Mouse (Mus musculus): ENCODE results near the gene Gfpt2. TPM values are rescaled to one million over a fixed set of nuclear protein-coding genes. Genes with fewer than 3 reads are reported as not detected.

Gfpt2 gene
- polyA plus RNA-seq, 2 experiments: 24.8 to 27.4 TPM

GRCm38 (mm10) chr11:49824896-49825295, 30.9 kb downstream of the Gfpt2 start:
- no peaks in the 10 kb centered on the region for H3K9me3 ChIP-seq (ENCODE audit: control insufficient read depth, low read length)
- H3K27ac ChIP-seq (replicated peaks; ENCODE audit: low read depth, low read length): no peak overlapping the region
- DNase-seq (ENCODE audit: low spot score): no peak
- 50% methylated on average over 2 of the region's 2 CpGs for WGBS
- H3K4me3 ChIP-seq (replicated peaks; ENCODE audit: low read length): no peak overlapping the region
- no peak for TF ChIP-seq POLR2A (IDR thresholded peaks at IDR 0.05; ENCODE audit: borderline replicate concordance, extremely low read depth, insufficient read depth, insufficient read length)
- H3K9ac ChIP-seq (ENCODE audit: low read depth, low read length, severe bottlenecking): no peak overlapping the region
- no peaks in the 10 kb centered on the region for H3K27me3 ChIP-seq (ENCODE audit: control insufficient read depth, insufficient read depth, low read length)
- no peak for ATAC-seq (ENCODE audit: low FRiP score, low read depth)
- H3K36me3 ChIP-seq (ENCODE audit: control insufficient read depth, insufficient read depth, low read length): peaks cover 76% of the 10 kb centered on the region
- H3K4me1 ChIP-seq (ENCODE audit: control insufficient read depth, insufficient read depth, low read length): no peaks in the 10 kb centered on the region
- no peak overlapping the region for H3K4me2 ChIP-seq (replicated peaks; ENCODE audit: low read depth, low read length, severe bottlenecking)

GRCm38 (mm10) chr11:49827243-49827642, 33.3 kb downstream of the Gfpt2 start:
- 24% methylated on average over 6 of the region's 6 CpGs for WGBS
- H3K4me2 ChIP-seq (replicated peaks; ENCODE audit: low read depth, low read length, severe bottlenecking): no peak overlapping the region
- ATAC-seq (ENCODE audit: low FRiP score, low read depth) (no peak), DNase-seq (ENCODE audit: low spot score) (no peak)
- H3K9ac ChIP-seq (ENCODE audit: low read depth, low read length, severe bottlenecking): no peak overlapping the region
- no peak for TF ChIP-seq POLR2A (IDR thresholded peaks at IDR 0.05; ENCODE audit: borderline replicate concordance, extremely low read depth, insufficient read depth, insufficient read length)
- no peaks in the 10 kb centered on the region for H3K9me3 ChIP-seq (ENCODE audit: control insufficient read depth, low read length)
- H3K36me3 ChIP-seq (ENCODE audit: control insufficient read depth, insufficient read depth, low read length): peaks cover 75% of the 10 kb centered on the region
- H3K4me1 ChIP-seq (ENCODE audit: control insufficient read depth, insufficient read depth, low read length): no peaks in the 10 kb centered on the region
- H3K27me3 ChIP-seq (ENCODE audit: control insufficient read depth, insufficient read depth, low read length): no peaks in the 10 kb centered on the region
- no peak overlapping the region for H3K27ac ChIP-seq (replicated peaks; ENCODE audit: low read depth, low read length)
- H3K4me3 ChIP-seq (replicated peaks; ENCODE audit: low read length): no peak overlapping the region

- Histone ChIP-seq H3K9me3 (ENCODE audit: control insufficient read depth, low read length) (no peaks in the 10 kb centered on the region), H3K36me3 (ENCODE audit: control insufficient read depth, insufficient read depth, low read length) (peaks cover 75% of the 10 kb centered on the region), H3K4me3 (replicated peaks; ENCODE audit: low read length) (no peak overlapping the region)
Measured at GRCm38 (mm10) chr11:49829176-49829745, 35.3 kb downstream of the Gfpt2 start.

GRCm38 (mm10) chr11:49831980-49832379, 38.0 kb downstream of the Gfpt2 start:
- WGBS: 91% methylated on average over 12 of the region's 12 CpGs
- H3K36me3 ChIP-seq (ENCODE audit: control insufficient read depth, insufficient read depth, low read length): peaks cover 80% of the 10 kb centered on the region
- H3K27me3 ChIP-seq (ENCODE audit: control insufficient read depth, insufficient read depth, low read length): no peaks in the 10 kb centered on the region
- no peak overlapping the region for H3K9ac ChIP-seq (ENCODE audit: low read depth, low read length, severe bottlenecking)
- TF ChIP-seq POLR2A (IDR thresholded peaks at IDR 0.05; ENCODE audit: borderline replicate concordance, extremely low read depth, insufficient read depth, insufficient read length): no peak
- H3K4me1 ChIP-seq (ENCODE audit: control insufficient read depth, insufficient read depth, low read length): no peaks in the 10 kb centered on the region
- no peak for DNase-seq (ENCODE audit: low spot score)
- no peak; the same call in 1 of the 2 replicates for ATAC-seq (ENCODE audit: low FRiP score, low read depth)
- H3K4me3 ChIP-seq (replicated peaks; ENCODE audit: low read length): no peak overlapping the region
- H3K27ac ChIP-seq (replicated peaks; ENCODE audit: low read depth, low read length): no peak overlapping the region
- no peak overlapping the region for H3K4me2 ChIP-seq (replicated peaks; ENCODE audit: low read depth, low read length, severe bottlenecking)
- H3K9me3 ChIP-seq (ENCODE audit: control insufficient read depth, low read length): no peaks in the 10 kb centered on the region

More at GRCm38 (mm10) chr11:49829176-49829745, 35.3 kb downstream of the Gfpt2 start:
- no peaks in the 10 kb centered on the region for H3K4me1 ChIP-seq (ENCODE audit: control insufficient read depth, insufficient read depth, low read length)
- no peak for DNase-seq (ENCODE audit: low spot score)
- H3K27ac ChIP-seq (replicated peaks; ENCODE audit: low read depth, low read length): no peak overlapping the region
- ATAC-seq (ENCODE audit: low FRiP score, low read depth): no peak
- no peaks in the 10 kb centered on the region for H3K27me3 ChIP-seq (ENCODE audit: control insufficient read depth, insufficient read depth, low read length)
- H3K4me2 ChIP-seq (replicated peaks; ENCODE audit: low read depth, low read length, severe bottlenecking): no peak overlapping the region
- TF ChIP-seq POLR2A (IDR thresholded peaks at IDR 0.05; ENCODE audit: borderline replicate concordance, extremely low read depth, insufficient read depth, insufficient read length): no peak
- 80% methylated on average over 7 of the region's 7 CpGs for WGBS
- no peak overlapping the region for H3K9ac ChIP-seq (ENCODE audit: low read depth, low read length, severe bottlenecking)

- Histone ChIP-seq H3K9me3 (ENCODE audit: control insufficient read depth, low read length) (no peaks in the 10 kb centered on the region), H3K4me2 (replicated peaks; ENCODE audit: low read depth, low read length, severe bottlenecking) (no peak overlapping the region), H3K9ac (ENCODE audit: low read depth, low read length, severe bottlenecking) (no peak overlapping the region), H3K4me1 (ENCODE audit: control insufficient read depth, insufficient read depth, low read length) (no peaks in the 10 kb centered on the region), H3K27me3 (ENCODE audit: control insufficient read depth, insufficient read depth, low read length) (no peaks in the 10 kb centered on the region), H3K4me3 (replicated peaks; ENCODE audit: low read length) (no peak overlapping the region), H3K27ac (replicated peaks; ENCODE audit: low read depth, low read length) (no peak overlapping the region), H3K36me3 (ENCODE audit: control insufficient read depth, insufficient read depth, low read length) (peaks cover 85% of the 10 kb centered on the region)
- ATAC-seq (ENCODE audit: low FRiP score, low read depth) (no peak), DNase-seq (ENCODE audit: low spot score) (no peak)
- WGBS: 89% methylated on average over 5 of the region's 5 CpGs
- TF ChIP-seq POLR2A (IDR thresholded peaks at IDR 0.05; ENCODE audit: borderline replicate concordance, extremely low read depth, insufficient read depth, insufficient read length): no peak
Measured at GRCm38 (mm10) chr11:49832962-49833361, 39.0 kb downstream of the Gfpt2 start.
